Mouse (Mus musculus) liver, adult (tissue): ENCODE data around the gene Tmem119.

ENCODE experiments used
- GATA4 ChIP-seq: IDR thresholded peaks from 2 replicates; pipeline ENCODE4 v1.6.1; 2014; ENCODE audit warnings: mild to moderate bottlenecking, low read length; ENCODE audit not compliant: insufficient replicate concordance

The Tmem119 gene

GRCm38 (mm10) chr5:113800280-113800679 lies at the start of gene Tmem119:
Tmem119 (minus strand) TSS chr5:113800516.
- TF ChIP-seq GATA4, result no peak

- no peak for TF ChIP-seq GATA4
Observed at GRCm38 (mm10) chr5:113847636-113848035, 47.3 kb upstream of the Tmem119 start.

GRCm38 (mm10) chr5:113846656-113847055 lies 46.3 kb upstream of the Tmem119 start:
- TF ChIP-seq GATA4, result no peak

GRCm38 (mm10) chr5:113845627-113846026 lies 45.3 kb upstream of the Tmem119 start:
- no peak for TF ChIP-seq GATA4

- no peak for TF ChIP-seq GATA4
Observed at GRCm38 (mm10) chr5:113844721-113845120, 44.4 kb upstream of the Tmem119 start.

GRCm38 (mm10) chr5:113844106-113844505 lies 43.8 kb upstream of the Tmem119 start:
- TF ChIP-seq GATA4, result no peak

GRCm38 (mm10) chr5:113842906-113843305 lies 42.6 kb upstream of the Tmem119 start:
- TF ChIP-seq GATA4, result no peak

- TF ChIP-seq GATA4, result no peak
Observed at GRCm38 (mm10) chr5:113842244-113842643, 41.9 kb upstream of the Tmem119 start.

- no peak for TF ChIP-seq GATA4
Observed at GRCm38 (mm10) chr5:113841243-113842225, 41.2 kb upstream of the Tmem119 start.

GRCm38 (mm10) chr5:113840443-113840842 lies 40.1 kb upstream of the Tmem119 start:
- TF ChIP-seq GATA4, result no peak

GRCm38 (mm10) chr5:113836961-113837360 lies 36.6 kb upstream of the Tmem119 start:
- no peak for TF ChIP-seq GATA4

GRCm38 (mm10) chr5:113833316-113833947 lies 33.1 kb upstream of the Tmem119 start:
- TF ChIP-seq GATA4, result no peak

- no peak for TF ChIP-seq GATA4
Observed at GRCm38 (mm10) chr5:113832490-113832901, 32.2 kb upstream of the Tmem119 start, which contains the start of gene Selplg. Selplg (minus strand) TSS chr5:113832644.

- no peak for TF ChIP-seq GATA4
Observed at GRCm38 (mm10) chr5:113831741-113832140, 31.4 kb upstream of the Tmem119 start.

- no peak for TF ChIP-seq GATA4
Observed at GRCm38 (mm10) chr5:113830796-113831195, 30.5 kb upstream of the Tmem119 start.

- TF ChIP-seq GATA4, result no peak
Observed at GRCm38 (mm10) chr5:113830292-113830643, 30.0 kb upstream of the Tmem119 start.

- TF ChIP-seq GATA4, result no peak
Observed at GRCm38 (mm10) chr5:113829566-113830291, 29.4 kb upstream of the Tmem119 start.
